Mouse (Mus musculus): ENCODE results near the gene Ajuba.
A peak's percentile ranks its signal among the peaks of the same experiment; 100 is the strongest.

Ajuba gene

GRCm38 (mm10) chr14:54592319-54592934, 15.1 kb upstream of the Ajuba start:
- no peak for DNase-seq (ENCODE audit: low spot score)

GRCm38 (mm10) chr14:54591056-54591455, 13.7 kb upstream of the Ajuba start:
- no peak for DNase-seq (ENCODE audit: low spot score)

- DNase-seq (ENCODE audit: low spot score): no peak
Observed at GRCm38 (mm10) chr14:54583681-54584338, 6.5 kb upstream of the Ajuba start.

GRCm38 (mm10) chr14:54582536-54582935, 5.2 kb upstream of the Ajuba start:
- no peak for DNase-seq (ENCODE audit: low spot score)

- no peak for DNase-seq (ENCODE audit: low spot score)
Observed at GRCm38 (mm10) chr14:54579638-54580037, 2.3 kb upstream of the Ajuba start.

GRCm38 (mm10) chr14:54578063-54578462, 705 bp upstream of the Ajuba start:
- DNase-seq (ENCODE audit: low spot score): no peak

- DNase-seq (ENCODE audit: low spot score): no peak
Observed at GRCm38 (mm10) chr14:54576241-54577088, 893 bp downstream of the Ajuba start.

- DNase-seq (ENCODE audit: low spot score): no peak
Observed at GRCm38 (mm10) chr14:54575631-54576030, 1.7 kb downstream of the Ajuba start.

- DNase-seq (ENCODE audit: low spot score): no peak
Observed at GRCm38 (mm10) chr14:54575031-54575430, 2.3 kb downstream of the Ajuba start.

- DNase-seq (ENCODE audit: low spot score): no peak
Observed at GRCm38 (mm10) chr14:54574253-54574652, 3.1 kb downstream of the Ajuba start.

- DNase-seq (ENCODE audit: low spot score): no peak
Observed at GRCm38 (mm10) chr14:54572790-54573736, 4.3 kb downstream of the Ajuba start.

- no peak for DNase-seq (ENCODE audit: low spot score)
Observed at GRCm38 (mm10) chr14:54572122-54572521, 5.2 kb downstream of the Ajuba start.

GRCm38 (mm10) chr14:54569451-54570392, 7.6 kb downstream of the Ajuba start:
- no peak for DNase-seq (ENCODE audit: low spot score)

GRCm38 (mm10) chr14:54568694-54569414, 8.5 kb downstream of the Ajuba start:
- DNase-seq (ENCODE audit: low spot score): no peak

GRCm38 (mm10) chr14:54560527-54561242, 16.7 kb downstream of the Ajuba start:
- DNase-seq (ENCODE audit: low spot score): no peak

- no peak for DNase-seq (ENCODE audit: low spot score)
Observed at GRCm38 (mm10) chr14:54557330-54557729, 20.0 kb downstream of the Ajuba start.

GRCm38 (mm10) chr14:54553975-54554769, 23.2 kb downstream of the Ajuba start, which contains the start of gene Haus4:
Haus4 (minus strand) TSS chr14:54554616.
- DNase-seq (ENCODE audit: low spot score): peak; percentile 65

- DNase-seq (ENCODE audit: low spot score): no peak
Observed at GRCm38 (mm10) chr14:54553454-54553974, 23.8 kb downstream of the Ajuba start.
